Mouse (Mus musculus): Measurements from ENCODE around the gene Dock2.

Gene Dock2

DNA sequence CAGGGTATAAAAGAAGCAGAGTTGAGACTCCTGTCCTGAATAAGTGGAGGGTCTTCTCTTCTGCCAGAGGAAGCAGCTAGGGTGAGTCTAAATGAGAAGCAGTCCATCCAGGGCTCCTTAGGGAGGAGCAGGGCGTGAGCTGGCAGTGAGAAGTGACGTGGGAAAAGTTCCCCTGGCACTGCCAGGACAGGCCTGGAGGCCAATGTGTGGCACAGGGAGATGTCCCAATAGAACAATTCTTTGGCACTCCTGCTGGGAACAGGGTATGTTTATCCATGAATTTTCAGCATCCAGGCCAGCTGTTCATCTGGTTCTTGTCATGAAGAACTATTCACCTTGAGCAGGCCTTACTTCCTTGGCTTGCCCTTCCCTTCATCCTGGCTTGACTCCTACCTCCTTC, 604.9 kb downstream of the Dock2 start:
- DNase-seq: no peak

Data from cerebellum, adult 11 months (tissue).